Mouse (Mus musculus): ENCODE results near the gene Pdlim5.

DNA sequence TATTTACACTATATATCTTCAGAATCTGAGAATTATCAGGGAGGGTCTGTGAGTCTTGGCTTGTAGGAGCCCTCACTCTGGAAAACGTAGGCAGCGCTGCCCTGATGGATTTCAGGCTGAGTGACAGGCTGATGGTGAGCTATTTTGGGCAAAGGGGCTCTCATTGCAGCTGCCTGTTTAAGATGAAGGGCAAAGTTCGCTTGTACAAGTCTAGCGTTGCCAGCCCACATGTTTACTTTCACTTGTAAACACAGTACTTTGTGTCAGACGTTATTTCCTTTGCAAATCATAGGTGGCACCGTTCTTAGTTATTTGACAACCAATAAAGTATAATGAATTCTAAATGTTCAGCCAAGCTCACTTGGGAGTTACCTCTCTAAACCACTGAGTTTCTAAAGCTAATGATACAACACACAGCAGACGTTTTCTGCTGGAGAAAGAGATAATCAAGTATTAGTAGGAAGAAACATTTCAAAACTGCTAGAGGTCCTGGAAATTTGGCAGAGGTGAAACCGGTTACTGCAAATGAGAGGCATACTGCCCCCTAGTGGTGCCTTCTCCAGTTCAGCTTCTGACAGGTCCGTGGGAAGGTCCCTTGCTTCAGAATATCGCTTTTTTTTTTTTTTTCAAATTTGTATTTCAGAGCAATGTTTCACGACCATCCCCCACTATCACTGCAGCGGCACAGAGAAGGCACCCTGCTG is 47.7 kb upstream of the Pdlim5 start:
- TF ChIP-seq CTCF (IDR thresholded peaks at IDR 0.05; ENCODE audit: extremely low read depth, insufficient read depth, insufficient read length, insufficient replicate concordance) (peak; percentile 73; the same call in 1 of the 2 replicates), POLR2A (IDR thresholded peaks at IDR 0.05; ENCODE audit: low read depth, low read length) (no peak)
